Mouse (Mus musculus): ENCODE data around the gene Kdm6b. TPM values are rescaled to one million over a fixed set of nuclear protein-coding genes. Genes with fewer than 3 reads are reported as not detected.
A peak's percentile ranks its signal among the peaks of the same experiment; 100 is the strongest.

Kdm6b gene
- total and polyA plus RNA-seq, 3 experiments, result 4.8 to 145 (median 111) TPM

DNA sequence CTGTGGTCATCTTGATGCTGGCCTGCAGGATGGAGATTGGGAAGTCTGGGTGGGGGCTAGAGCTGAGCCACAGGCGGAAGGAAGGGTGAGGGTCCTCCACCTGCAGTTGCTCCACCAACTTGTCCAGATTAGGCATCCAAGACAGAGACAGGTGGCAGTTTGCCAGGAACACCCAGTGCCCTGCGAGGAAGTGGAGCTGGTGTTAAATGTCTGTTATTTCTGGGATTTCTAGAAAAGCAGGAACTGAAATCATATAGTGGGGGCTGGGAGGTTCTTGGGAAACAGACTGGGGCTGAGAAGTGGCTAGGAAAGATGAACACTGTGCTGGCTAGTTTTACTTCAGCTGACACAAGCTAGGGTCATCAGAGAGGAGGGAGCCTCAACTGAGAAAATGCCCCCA, 15.8 kb upstream of the Kdm6b start:
- ATAC-seq (ENCODE audit: extremely low read depth, insufficient number of reproducible peaks, low FRiP score, poor library complexity, severe bottlenecking), result no peak
- no peaks in the 10 kb centered on the region for H3K9me3 ChIP-seq (replicated peaks)
- no peaks in the 10 kb centered on the region for H3K36me3 ChIP-seq (replicated peaks)
- peaks cover 60% of the 10 kb centered on the region for H3K4me1 ChIP-seq (ENCODE audit: insufficient read depth, low read depth, low read length)
- no peak for TF ChIP-seq POLR2AphosphoS5 (IDR thresholded peaks at IDR 0.05; ENCODE audit: insufficient replicate concordance, low read depth, low read length)
- no peak for TF ChIP-seq GATA2 (IDR thresholded peaks at IDR 0.05; ENCODE audit: borderline replicate concordance, low read depth, low read length)
- peaks cover 25% of the 10 kb centered on the region for H3K27me3 ChIP-seq (ENCODE audit: insufficient read depth, low read length)
- no peak for DNase-seq (ENCODE audit: low spot score)
- no peak overlapping the region for H3K4me3 ChIP-seq (ENCODE audit: low read depth, low read length)

DNA sequence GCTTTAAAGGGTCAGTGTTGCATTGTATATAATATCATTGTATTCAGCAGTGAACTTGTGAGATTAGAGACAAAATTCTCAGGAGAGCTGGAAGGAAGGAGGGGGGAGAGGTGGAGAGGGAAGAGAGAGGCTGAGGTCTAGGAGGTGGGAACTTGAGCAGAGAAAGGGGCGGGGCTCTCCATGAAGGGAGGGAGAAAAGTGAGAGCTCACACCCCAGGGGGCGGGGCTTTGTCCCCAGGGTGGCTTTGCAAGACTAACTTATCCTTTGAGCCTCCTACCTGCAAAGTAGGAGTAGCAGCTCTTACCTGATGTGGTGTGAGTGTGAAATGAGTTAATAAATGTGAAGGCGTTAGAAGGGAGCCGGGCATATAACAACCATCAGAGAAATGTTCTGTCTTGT, 15.3 kb upstream of the Kdm6b start:
- Histone ChIP-seq H3K36me3 (replicated peaks) (no peaks in the 10 kb centered on the region), H3K9me3 (replicated peaks) (no peaks in the 10 kb centered on the region), H3K27me3 (ENCODE audit: insufficient read depth, low read length) (peaks cover 19% of the 10 kb centered on the region), H3K4me3 (ENCODE audit: low read depth, low read length) (no peak overlapping the region), H3K4me1 (ENCODE audit: insufficient read depth, low read depth, low read length) (peaks cover 66% of the 10 kb centered on the region)
- TF ChIP-seq CTCF (IDR thresholded peaks at IDR 0.05; ENCODE audit: low read depth, low read length), result no peak
- no peak for TF ChIP-seq GATA2 (IDR thresholded peaks at IDR 0.05; ENCODE audit: borderline replicate concordance, low read depth, low read length)
- TF ChIP-seq TAL1 (conservative IDR thresholded peaks at IDR 0.05; ENCODE audit: low read depth, low read length), result no peak
- TF ChIP-seq POLR2AphosphoS5 (IDR thresholded peaks at IDR 0.05; ENCODE audit: insufficient replicate concordance, low read depth, low read length), result no peak
- TF ChIP-seq GATA1 (IDR thresholded peaks at IDR 0.05; ENCODE audit: borderline replicate concordance, low read length), result no peak
- ATAC-seq (ENCODE audit: extremely low read depth, insufficient number of reproducible peaks, low FRiP score, poor library complexity, severe bottlenecking), result no peak
- DNase-seq (ENCODE audit: low spot score), result peak; percentile 34

DNA sequence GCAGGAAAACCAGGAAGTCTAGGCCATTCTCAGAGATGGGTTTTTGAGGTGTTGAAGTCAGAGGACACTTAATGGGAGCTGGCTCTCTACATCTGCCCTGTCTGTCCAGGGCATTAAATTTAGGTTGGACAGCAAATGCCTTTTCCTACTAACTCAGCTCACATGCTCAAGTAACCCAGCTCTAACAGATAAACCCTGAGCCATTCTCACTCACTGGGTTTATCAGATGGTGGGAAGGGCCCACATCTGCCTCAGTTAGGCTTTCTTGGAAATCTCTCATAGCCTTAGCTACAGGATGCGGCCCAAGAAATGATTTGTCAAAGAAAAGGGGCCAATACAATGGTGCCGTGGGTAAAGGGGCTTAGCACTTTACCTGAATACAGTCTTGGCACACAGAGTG, 12.8 kb upstream of the Kdm6b start:
- TF ChIP-seq TAL1 (conservative IDR thresholded peaks at IDR 0.05; ENCODE audit: low read depth, low read length), result no peak
- TF ChIP-seq GATA1 (IDR thresholded peaks at IDR 0.05; ENCODE audit: borderline replicate concordance, low read length), result no peak
- TF ChIP-seq POLR2AphosphoS5 (IDR thresholded peaks at IDR 0.05; ENCODE audit: insufficient replicate concordance, low read depth, low read length), result no peak
- TF ChIP-seq GATA2 (IDR thresholded peaks at IDR 0.05; ENCODE audit: borderline replicate concordance, low read depth, low read length), result no peak
- TF ChIP-seq CTCF (IDR thresholded peaks at IDR 0.05; ENCODE audit: low read depth, low read length), result no peak
- Histone ChIP-seq H3K36me3 (replicated peaks) (no peaks in the 10 kb centered on the region), H3K4me3 (ENCODE audit: low read depth, low read length) (no peak overlapping the region), H3K27me3 (ENCODE audit: insufficient read depth, low read length) (peaks cover 6% of the 10 kb centered on the region; the same call in 1 of the 2 replicates), H3K9me3 (replicated peaks) (no peaks in the 10 kb centered on the region), H3K4me1 (ENCODE audit: insufficient read depth, low read depth, low read length) (peaks cover 72% of the 10 kb centered on the region)
- DNase-seq (ENCODE audit: low spot score) (no peak), ATAC-seq (ENCODE audit: extremely low read depth, insufficient number of reproducible peaks, low FRiP score, poor library complexity, severe bottlenecking) (no peak)

DNA sequence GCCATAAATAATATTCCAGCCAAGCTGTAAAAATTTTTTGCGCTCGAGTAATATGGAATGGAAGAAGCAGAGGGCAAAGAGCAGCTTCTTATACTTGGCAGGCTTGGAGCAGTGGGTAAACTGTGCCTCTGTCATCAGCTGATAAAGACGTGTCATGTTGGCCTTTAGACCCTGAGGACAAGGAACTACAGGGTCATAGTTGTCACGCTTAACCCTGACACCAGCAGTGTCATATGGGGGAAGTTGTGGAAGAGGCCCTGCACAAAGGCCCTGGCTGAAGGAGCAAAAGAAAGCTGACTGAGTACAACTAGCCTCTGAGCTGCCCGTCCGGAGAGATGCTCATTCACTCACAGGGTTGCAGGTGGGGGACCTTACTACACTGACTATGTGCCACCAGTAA, 10.4 kb upstream of the Kdm6b start:
- ATAC-seq (ENCODE audit: extremely low read depth, insufficient number of reproducible peaks, low FRiP score, poor library complexity, severe bottlenecking) (no peak), DNase-seq (ENCODE audit: low spot score) (peak; percentile 66)
- Histone ChIP-seq H3K4me3 (ENCODE audit: low read depth, low read length) (no peak overlapping the region), H3K36me3 (replicated peaks) (no peaks in the 10 kb centered on the region), H3K9me3 (replicated peaks) (no peaks in the 10 kb centered on the region), H3K27me3 (ENCODE audit: insufficient read depth, low read length) (no peaks in the 10 kb centered on the region), H3K4me1 (ENCODE audit: insufficient read depth, low read depth, low read length) (peaks cover 80% of the 10 kb centered on the region)
- TF ChIP-seq POLR2AphosphoS5 (IDR thresholded peaks at IDR 0.05; ENCODE audit: insufficient replicate concordance, low read depth, low read length) (no peak), TAL1 (conservative IDR thresholded peaks at IDR 0.05; ENCODE audit: low read depth, low read length) (no peak), GATA1 (IDR thresholded peaks at IDR 0.05; ENCODE audit: borderline replicate concordance, low read length) (no peak), GATA2 (IDR thresholded peaks at IDR 0.05; ENCODE audit: borderline replicate concordance, low read depth, low read length) (no peak), CTCF (IDR thresholded peaks at IDR 0.05; ENCODE audit: low read depth, low read length) (no peak)

DNA sequence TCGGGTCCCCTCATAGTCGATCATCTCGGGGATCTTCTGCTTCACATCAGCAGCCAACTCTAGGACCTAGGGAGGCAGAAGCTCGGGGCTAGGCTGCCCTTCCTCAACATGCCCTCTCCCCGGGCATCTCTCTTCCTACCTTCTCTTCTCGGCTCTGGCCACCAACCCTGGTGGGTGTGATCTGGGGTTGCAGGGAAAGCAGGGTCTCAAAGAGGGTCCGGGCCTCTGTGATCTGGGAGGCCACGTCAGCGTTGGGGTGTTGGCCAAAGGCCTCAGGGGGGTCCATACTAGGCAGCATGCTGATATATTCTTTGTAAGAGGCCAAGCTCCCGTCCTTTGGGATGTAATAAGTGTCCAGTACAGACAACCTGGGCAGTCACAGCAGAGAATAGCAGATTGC, 9.4 kb upstream of the Kdm6b start:
- no peaks in the 10 kb centered on the region for H3K27me3 ChIP-seq (ENCODE audit: insufficient read depth, low read length)
- TF ChIP-seq POLR2AphosphoS5 (IDR thresholded peaks at IDR 0.05; ENCODE audit: insufficient replicate concordance, low read depth, low read length), result no peak
- TF ChIP-seq CTCF (IDR thresholded peaks at IDR 0.05; ENCODE audit: low read depth, low read length), result no peak
- H3K4me3 ChIP-seq (ENCODE audit: low read depth, low read length), result no peak overlapping the region
- H3K4me1 ChIP-seq (ENCODE audit: insufficient read depth, low read depth, low read length), result peaks cover 84% of the 10 kb centered on the region
- H3K9me3 ChIP-seq (replicated peaks), result no peaks in the 10 kb centered on the region
- DNase-seq (ENCODE audit: low spot score), result no peak
- H3K36me3 ChIP-seq (replicated peaks), result no peaks in the 10 kb centered on the region
- ATAC-seq (ENCODE audit: extremely low read depth, insufficient number of reproducible peaks, low FRiP score, poor library complexity, severe bottlenecking), result no peak

DNA sequence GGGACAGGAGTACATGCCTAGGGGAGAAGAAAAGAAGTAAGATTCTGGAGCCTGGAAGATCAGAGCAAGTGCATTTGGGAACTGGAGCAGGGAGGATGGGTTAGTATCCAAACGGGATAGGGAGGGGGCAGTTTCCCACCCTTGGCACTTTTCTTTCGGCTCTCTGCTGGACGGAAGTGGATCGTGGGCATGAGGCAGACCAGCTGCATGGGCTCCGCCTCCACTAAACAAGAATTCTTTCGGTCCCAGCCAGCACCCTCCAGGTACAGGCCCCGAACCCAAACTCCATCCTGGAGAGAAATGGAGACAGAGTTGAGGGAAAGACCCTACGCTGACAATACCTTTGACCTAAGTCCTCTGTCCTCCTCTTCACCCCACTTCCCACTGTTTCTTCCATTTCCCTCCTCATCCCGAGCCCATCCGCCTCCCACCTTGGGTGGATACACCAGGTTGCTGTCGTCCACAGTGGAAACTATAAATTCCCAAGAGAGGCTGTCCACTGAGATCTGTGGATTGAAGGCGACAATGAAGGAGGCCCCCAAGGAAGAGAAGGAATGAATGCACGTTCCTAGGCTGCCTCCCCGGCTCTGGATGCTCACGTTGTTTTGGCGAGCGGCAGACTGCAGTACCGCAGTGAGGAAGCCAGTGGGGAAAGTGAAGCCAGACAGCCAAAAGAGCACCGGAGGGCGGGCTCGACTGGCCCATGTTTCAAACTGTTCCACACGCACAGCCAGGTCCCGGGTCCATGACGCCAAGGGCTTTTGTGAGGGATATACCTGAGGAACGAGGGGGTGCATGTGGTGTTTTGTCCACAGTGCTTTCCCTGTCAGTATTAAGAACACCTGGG, 7.9 kb upstream of the Kdm6b start:
- H3K4me3 ChIP-seq (ENCODE audit: low read depth, low read length), result no peak overlapping the region; the same call in 1 of the 2 replicates
- no peaks in the 10 kb centered on the region for H3K27me3 ChIP-seq (ENCODE audit: insufficient read depth, low read length)
- no peak for ATAC-seq (ENCODE audit: extremely low read depth, insufficient number of reproducible peaks, low FRiP score, poor library complexity, severe bottlenecking)
- no peak for TF ChIP-seq TAL1 (conservative IDR thresholded peaks at IDR 0.05; ENCODE audit: low read depth, low read length)
- no peak for TF ChIP-seq GATA1 (IDR thresholded peaks at IDR 0.05; ENCODE audit: borderline replicate concordance, low read length)
- no peak for TF ChIP-seq CTCF (IDR thresholded peaks at IDR 0.05; ENCODE audit: low read depth, low read length)
- no peak for TF ChIP-seq POLR2AphosphoS5 (IDR thresholded peaks at IDR 0.05; ENCODE audit: insufficient replicate concordance, low read depth, low read length)
- TF ChIP-seq GATA2 (IDR thresholded peaks at IDR 0.05; ENCODE audit: borderline replicate concordance, low read depth, low read length), result no peak
- H3K36me3 ChIP-seq (replicated peaks), result no peaks in the 10 kb centered on the region
- H3K9me3 ChIP-seq (replicated peaks), result no peaks in the 10 kb centered on the region
- peaks cover 86% of the 10 kb centered on the region for H3K4me1 ChIP-seq (ENCODE audit: insufficient read depth, low read depth, low read length)
- no peak for DNase-seq (ENCODE audit: low spot score)
